Mouse (Mus musculus) lung, postnatal 4 days (tissue): ENCODE measurements around the gene Csn1s1.

ENCODE experiments used
- DNase-seq, 2 experiments: peaks; one replicate each; pipeline ENCODE4 v3.0.0; 2021

Gene Csn1s1

GRCm38 (mm10) chr5:87665908-87666307, at the start of gene Csn1s1:
Csn1s1 (plus strand) TSS chr5:87666208.
- DNase-seq = no peak

- no peak for DNase-seq
These were observed 43.3 kb upstream of the Csn1s1 start for GRCm38 (mm10) chr5:87622681-87623080.

- DNase-seq = no peak
These were observed 23.2 kb upstream of the Csn1s1 start for GRCm38 (mm10) chr5:87642787-87643186.

GRCm38 (mm10) chr5:87699530-87699929, 33.5 kb downstream of the Csn1s1 start, which contains the start of gene Csn2:
Csn2 (minus strand) TSS chr5:87699630.
- DNase-seq = no peak

- no peak for DNase-seq
These were observed 39.9 kb downstream of the Csn1s1 start for GRCm38 (mm10) chr5:87705891-87706290.
